Mouse (Mus musculus) mesoderm, embryonic 11.5 days (tissue): Measurements from ENCODE around the gene Parl.
A peak's percentile ranks its signal among the peaks of the same experiment; 100 is the strongest.

Experiments used
- DNase-seq: peaks from one replicate; pipeline ENCODE4 v3.0.0-alpha.2; 2012; ENCODE audit warnings: low read depth, low spot score

The Parl gene

GRCm38 (mm10) chr16:20301770-20302649 lies at the start of gene Parl:
Gene Parl (minus strand): TSS chr16:20302387.
- DNase-seq: peak; percentile 94

- no peak for DNase-seq
Measured at GRCm38 (mm10) chr16:20345464-20345863, 43.3 kb upstream of the Parl start.

GRCm38 (mm10) chr16:20338616-20339015 lies 36.4 kb upstream of the Parl start:
- no peak for DNase-seq

GRCm38 (mm10) chr16:20334918-20335317 lies 32.7 kb upstream of the Parl start:
- no peak for DNase-seq

DNA sequence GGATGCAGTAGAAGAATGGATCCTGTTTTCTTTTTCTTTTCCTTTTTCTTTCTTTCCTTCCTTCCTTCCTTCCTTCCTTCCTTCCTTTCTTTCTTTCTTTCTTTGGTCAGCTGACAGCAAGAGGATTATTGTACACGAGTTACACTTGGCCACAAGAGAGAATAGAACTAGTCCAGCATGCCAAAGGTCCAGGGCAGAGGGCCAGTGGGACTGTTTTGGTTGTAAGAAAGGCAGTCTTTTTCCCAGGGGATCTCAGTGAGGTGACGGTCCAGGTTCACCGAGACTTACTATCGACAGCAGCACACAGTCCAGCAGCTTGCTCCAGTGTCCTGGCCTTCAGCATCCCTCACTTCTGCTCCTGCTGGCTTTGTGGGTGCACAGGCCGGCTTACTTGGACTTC lies 26.1 kb upstream of the Parl start:
- no peak for DNase-seq

- DNase-seq: no peak
Measured at GRCm38 (mm10) chr16:20325286-20325685, 23.1 kb upstream of the Parl start, which contains the start of gene Cyp2ab1. Gene Cyp2ab1 (minus strand): TSS chr16:20325404.

GRCm38 (mm10) chr16:20323907-20324306 lies 21.7 kb upstream of the Parl start:
- no peak for DNase-seq

GRCm38 (mm10) chr16:20322274-20322673 lies 20.1 kb upstream of the Parl start:
- DNase-seq: no peak

GRCm38 (mm10) chr16:20316770-20317169 lies 14.6 kb upstream of the Parl start:
- DNase-seq: no peak

DNA sequence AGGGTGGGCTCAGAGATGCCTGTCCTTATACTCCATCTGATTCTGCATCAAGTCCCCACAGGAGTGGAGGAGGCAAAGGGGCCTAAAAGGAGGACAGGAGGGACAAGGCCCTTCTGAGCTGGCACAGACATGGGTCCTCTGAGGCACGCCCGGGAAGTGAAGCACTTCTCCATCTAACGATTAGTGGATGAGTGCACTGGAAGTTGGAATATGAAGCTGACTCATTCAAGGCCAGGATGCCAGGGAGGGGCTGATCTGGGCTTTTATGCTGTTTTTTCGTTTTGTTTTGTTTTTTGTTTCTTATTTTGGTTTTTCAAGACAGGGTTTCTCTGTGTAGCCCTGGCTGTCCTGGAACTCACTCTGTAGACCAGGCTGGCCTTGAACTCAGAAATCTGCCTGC lies 13.1 kb upstream of the Parl start:
- DNase-seq: no peak

- DNase-seq: no peak
Measured at GRCm38 (mm10) chr16:20312272-20312671, 10.1 kb upstream of the Parl start.

DNA sequence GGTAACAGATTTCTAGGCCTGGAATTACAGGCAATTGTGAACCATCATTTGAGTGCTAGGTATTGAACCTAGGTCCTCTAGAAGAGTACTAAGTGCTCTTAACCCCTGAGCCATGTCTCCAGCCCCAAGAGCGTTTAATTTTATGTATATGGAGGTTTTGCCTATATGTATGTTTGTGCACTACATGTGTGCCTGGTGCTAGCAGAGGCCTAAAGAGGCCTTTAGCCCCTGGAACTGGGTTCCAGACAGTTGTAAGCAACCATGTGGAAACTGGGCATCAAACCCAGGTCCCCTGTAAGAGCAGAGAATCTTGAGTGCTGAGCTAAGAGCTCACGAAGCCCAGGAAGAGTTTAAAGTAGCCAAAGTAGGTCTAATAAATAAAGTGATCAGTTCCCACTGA lies 2.1 kb downstream of the Parl start:
- DNase-seq: no peak

GRCm38 (mm10) chr16:20280238-20280637 lies 21.9 kb downstream of the Parl start:
- no peak for DNase-seq

DNA sequence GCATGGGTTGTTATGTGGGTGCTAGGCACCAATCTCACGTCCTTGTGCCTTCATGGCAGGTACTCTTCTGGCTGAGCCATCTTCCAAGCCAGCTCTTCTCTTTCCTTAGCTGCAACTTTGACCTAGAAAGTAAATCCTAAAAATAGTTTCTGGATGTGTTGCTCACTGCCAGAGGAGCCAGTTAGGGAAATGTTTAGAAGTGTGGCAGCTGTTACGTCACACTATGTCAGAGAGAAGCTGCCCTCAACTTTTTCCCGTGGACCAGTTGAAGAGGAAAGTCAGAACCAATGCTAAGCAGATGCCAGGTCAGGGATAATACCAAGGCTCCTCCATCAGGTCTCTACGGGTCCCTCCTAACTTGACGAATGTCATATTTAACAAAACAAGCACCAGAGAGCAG lies 22.8 kb downstream of the Parl start:
- DNase-seq: no peak

- DNase-seq: no peak
Measured at GRCm38 (mm10) chr16:20272994-20273393, 29.2 kb downstream of the Parl start.

DNA sequence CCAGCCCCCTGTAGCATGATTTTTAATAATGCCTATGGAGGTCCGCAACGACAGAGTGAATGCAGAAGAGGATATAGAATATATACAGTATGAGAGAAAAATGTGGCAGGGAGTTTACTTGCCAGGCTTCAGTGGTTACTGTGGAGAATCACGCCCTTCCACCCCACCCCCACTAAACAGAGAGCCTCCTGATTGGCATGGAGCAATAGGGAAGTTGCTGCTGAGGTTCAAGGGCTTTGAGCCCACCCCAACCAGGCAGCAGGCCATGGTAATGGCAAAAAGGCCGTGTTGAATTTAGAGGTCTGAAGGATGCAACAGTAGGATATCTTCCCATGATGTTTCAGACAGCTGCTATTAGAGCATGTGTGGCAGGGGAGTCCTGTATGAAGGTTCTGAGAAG lies 30.8 kb downstream of the Parl start:
- no peak for DNase-seq

- DNase-seq: no peak
Measured at GRCm38 (mm10) chr16:20265089-20265488, 37.1 kb downstream of the Parl start.

DNA sequence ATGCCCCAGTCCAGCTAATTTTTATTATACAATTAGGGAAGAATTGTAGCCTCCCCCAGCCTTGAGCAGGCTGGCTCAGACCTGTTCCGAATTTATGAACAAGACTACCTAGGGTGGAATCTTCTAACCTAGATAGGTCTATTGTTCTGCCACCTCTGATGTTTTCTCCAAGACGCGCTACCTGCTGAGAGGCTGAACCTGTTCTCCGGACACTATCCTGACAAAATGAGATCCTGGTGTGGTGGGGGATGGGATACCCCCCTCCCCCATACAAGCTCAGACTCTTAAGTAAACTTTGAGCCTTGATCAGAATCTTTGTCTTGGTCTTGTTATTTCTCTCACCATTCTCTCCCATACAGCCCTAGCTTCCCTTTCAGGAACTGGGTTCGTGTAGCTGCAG lies 44.3 kb downstream of the Parl start:
- DNase-seq: no peak

- no peak for DNase-seq
Measured at GRCm38 (mm10) chr16:20248442-20249174, 53.6 kb downstream of the Parl start.

GRCm38 (mm10) chr16:20247103-20247502 lies 55.1 kb downstream of the Parl start:
- DNase-seq: no peak

GRCm38 (mm10) chr16:20240468-20241414 lies 61.4 kb downstream of the Parl start, which contains the start of gene Map6d1:
Gene Map6d1 (minus strand): TSS chr16:20241358.
- peak; percentile 66 for DNase-seq

DNA sequence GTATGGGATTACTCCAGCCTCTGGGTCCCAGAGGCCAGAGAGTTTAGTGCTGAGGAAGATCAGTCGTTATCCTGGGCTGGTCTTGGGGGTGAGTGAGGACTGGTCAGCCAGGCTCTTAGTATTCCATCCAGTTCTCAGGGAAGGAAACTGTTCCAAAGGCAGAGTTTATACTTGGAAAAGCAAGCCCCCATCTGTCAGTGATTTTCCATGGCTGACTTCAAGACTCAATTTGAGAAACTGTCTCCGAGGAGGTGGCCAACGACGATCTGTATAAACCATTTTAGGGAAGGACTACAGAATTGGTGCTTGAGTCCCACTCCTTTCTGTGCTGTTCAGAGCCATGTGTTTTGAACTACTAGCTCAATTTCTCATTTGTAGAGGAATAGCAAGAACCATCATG lies 63.5 kb downstream of the Parl start:
- no peak for DNase-seq
